Mouse (Mus musculus) liver, postnatal 0 days (tissue): ENCODE measurements at regions not wholly inside any gene's neighbourhood (a gene's known extent, or its start where the extent isn't known, plus 50 kb on each side); places are given as distances from the start of the nearest gene placed in this dataset.

ENCODE experiments used
- CTCF ChIP-seq: sonication (generic); IDR thresholded peaks from 2 replicates; pipeline ENCODE4 v1.5.1; 2016; ENCODE audit warnings: antibody characterized with exemption, low read depth
- EP300 ChIP-seq: IDR thresholded peaks from 2 replicates; pipeline ENCODE4 v1.6.1; 2016; ENCODE audit warnings: antibody characterized with exemption, low read depth, mild to moderate bottlenecking

DNA sequence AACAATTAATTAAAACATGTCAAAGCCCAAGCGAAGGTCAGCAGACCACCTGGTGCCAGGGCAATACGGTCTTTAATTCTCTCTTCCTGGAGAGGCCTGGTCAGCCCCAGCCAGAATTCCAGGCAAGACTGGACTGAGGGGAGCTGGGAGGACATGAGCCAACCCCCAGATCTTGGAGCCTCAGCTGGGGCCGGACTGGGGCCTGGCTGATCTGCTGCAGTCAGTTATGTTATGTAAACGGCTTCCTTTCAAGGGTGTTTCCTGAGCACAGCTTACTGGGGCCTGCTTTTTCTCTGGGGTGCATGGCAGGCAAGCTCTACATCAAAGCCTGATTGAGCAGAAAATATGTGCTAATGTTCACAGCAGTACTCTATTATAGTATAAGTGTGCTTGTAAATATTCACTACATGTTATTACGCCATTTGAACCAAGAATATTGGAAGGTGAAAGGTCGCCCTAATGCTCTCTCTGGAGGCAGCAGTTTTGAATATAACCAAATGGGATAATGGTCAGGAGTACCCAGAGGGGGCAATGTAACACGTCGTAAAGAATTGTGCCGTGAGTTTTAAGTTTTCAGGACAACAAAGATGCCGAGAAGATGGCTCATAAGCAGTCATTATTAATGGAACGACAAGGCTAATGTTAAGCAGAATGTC is 96.5 kb upstream of the Mgmt start:
- TF ChIP-seq CTCF (no peak), EP300 (no peak)
